Mouse (Mus musculus): Measurements from ENCODE around the gene Grin2d.

DNA sequence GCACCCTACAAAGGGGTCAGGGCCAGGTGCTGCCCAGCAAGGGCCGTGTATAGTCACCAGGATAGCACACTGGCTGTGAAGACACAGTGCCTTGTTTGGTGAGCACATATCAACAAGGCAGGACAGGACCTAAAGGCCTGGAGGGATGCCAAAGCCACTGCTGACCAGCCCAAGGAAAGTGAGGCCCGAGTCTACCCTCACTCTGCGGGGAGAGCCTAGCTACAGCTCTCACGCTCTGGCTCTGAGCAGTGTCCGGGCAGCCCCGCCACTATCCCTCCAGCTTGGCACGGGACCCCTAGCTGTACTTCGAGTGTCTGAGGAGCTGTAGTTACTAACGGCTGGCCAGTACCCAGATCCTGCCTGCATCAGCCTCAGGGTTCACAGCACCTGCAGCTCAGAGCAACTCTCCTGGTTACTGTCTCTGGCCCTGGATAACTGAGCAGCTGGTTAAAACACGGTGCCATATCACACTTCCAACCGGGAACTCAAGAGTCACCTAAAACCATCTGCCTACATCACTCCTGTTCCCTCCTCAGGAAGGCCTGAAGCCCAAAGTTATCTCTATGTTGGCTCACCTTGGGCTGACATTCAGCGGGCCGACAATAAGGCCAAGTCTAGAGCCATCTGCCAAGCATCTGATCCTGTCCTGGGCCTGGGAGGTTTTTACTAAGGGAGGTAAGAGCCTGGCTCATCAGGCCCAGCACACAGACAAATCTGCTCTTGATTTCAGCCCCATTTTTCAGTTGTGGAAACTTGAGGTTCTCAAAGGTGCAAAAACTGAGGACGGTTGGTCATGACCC, 68.7 kb downstream of the Grin2d start:
- TF ChIP-seq POLR2A (IDR thresholded peaks at IDR 0.05; ENCODE audit: low read depth, low read length) (no peak), CTCF (IDR thresholded peaks at IDR 0.05; ENCODE audit: extremely low read depth, insufficient read length, insufficient replicate concordance, low read depth, low read length) (no peak)
